Mouse (Mus musculus) mesoderm, embryonic 11.5 days (tissue): ENCODE measurements at regions not wholly inside any gene's neighbourhood (a gene's known extent, or its start where the extent isn't known, plus 50 kb on each side); places are given as distances from the start of the nearest gene placed in this dataset.
A peak's percentile ranks its signal among the peaks of the same experiment; 100 is the strongest.

Source experiments
- DNase-seq: peaks from one replicate; pipeline ENCODE4 v3.0.0-alpha.2; 2012; ENCODE audit warnings: low read depth, low spot score

DNA sequence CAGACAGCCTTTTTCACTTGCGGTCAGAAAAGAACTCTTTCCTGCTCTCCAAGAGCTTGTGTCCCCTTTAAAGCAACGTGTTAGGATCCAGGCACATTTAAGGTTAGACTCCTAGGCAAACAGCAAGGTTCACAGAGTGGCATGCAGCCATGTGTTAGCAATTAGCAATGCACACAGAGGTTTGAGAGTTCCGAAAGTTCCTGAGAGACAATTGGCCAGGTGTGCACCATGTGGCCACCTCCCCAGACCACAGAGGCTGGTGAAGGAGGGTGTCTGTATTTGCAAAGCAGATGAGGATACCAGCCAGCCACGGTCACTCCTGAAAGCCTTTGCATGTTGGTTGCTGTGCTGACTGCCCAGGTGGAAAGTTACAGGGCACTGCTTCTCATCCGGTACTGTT is 240.6 kb downstream of the H2al1j start:
- no peak for DNase-seq

DNA sequence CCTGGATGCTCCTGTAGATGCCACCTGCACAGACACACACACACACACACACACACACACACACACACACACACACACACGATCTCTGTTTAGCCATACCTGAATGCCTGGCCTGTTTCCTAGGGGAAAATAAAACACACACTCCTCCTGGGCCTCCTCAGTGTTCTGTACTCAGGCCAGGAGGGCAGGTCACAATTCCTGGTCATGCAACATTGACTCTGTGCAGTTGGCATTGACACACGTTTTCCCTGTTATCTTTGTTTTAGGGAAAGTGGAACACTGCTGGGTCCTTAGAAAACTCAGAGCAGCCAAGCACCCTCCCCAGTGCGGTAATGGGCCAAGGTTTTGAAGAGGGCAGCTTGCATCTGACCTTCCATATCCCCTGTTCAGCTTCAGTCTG is 246.7 kb downstream of the H2al1j start:
- DNase-seq = no peak

- DNase-seq = no peak
Measured at GRCm38 (mm10) chrX:11575571-11575970, 247.9 kb downstream of the H2al1j start.

GRCm38 (mm10) chrX:11576287-11576686 is 248.7 kb downstream of the H2al1j start:
- DNase-seq = no peak

DNA sequence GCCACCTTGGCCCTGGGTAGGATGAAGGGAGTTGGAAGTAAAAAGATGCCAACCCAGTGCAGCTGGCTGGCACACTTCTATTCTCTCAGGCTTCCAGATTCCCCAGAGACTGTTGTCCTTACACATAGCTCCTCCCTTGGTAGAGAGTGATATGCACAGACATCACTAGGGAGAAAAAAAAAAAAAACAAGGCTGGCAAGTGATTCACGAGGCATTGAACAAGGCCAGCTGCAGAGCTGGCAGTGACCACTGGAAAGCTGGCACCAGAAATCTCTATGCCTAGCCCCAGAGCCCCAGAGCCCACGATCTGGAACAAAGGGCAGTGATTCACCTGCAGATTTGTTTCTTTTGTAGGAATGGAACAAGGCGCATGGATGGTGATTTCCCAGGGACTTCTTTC is 249.7 kb downstream of the H2al1j start:
- no peak for DNase-seq

DNA sequence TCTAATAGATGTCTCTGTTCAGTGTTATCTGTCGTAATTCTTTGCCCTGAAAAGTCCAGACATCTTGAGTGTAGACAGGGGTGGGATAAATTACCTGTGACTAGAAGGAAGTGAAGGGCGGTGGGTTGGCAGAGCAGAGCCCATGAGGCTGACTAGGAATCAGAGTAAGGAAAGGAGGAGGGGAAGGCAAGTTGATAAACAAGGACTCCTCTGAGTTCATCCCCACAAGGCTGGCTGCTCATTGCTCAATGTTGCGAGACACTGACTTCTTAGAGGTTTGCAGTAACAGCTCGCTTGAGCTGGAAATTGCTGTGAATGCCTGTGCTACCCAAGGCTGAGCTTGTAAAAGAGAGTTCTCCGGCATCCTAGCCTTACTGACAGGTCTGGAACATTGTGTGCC is 257.7 kb downstream of the H2al1j start:
- no peak for DNase-seq

GRCm38 (mm10) chrX:11591391-11592187 is 264.0 kb downstream of the H2al1j start:
- peak; percentile 55 for DNase-seq

GRCm38 (mm10) chrX:11594542-11594941 is 266.9 kb downstream of the H2al1j start:
- DNase-seq = no peak

GRCm38 (mm10) chrX:11597548-11597947 is 269.9 kb downstream of the H2al1j start:
- no peak for DNase-seq

DNA sequence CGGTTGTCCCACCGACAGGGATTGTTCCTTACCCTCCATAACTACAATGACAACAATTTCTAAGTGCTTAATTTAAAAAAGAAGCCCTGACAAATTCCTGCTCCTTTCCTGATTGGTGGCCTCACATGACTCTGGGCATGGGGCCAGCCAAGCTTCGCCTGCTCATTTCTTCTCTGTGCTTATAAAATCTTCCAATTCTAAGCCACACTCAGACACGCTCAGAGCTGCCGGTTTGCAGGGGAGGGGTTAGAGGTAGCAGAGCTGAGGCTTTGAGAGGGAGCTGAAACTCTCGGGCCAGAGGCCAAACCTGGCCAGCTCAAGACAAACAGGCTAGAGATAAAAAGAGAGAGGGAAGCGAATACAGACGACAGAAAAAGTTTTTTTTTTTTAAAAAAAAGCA is 286.6 kb downstream of the H2al1j start:
- DNase-seq = no peak

GRCm38 (mm10) chrX:11621045-11621763 is 293.6 kb downstream of the H2al1j start:
- DNase-seq = no peak

- DNase-seq = no peak
Measured at GRCm38 (mm10) chrX:11626274-11626878, 298.8 kb downstream of the H2al1j start.

DNA sequence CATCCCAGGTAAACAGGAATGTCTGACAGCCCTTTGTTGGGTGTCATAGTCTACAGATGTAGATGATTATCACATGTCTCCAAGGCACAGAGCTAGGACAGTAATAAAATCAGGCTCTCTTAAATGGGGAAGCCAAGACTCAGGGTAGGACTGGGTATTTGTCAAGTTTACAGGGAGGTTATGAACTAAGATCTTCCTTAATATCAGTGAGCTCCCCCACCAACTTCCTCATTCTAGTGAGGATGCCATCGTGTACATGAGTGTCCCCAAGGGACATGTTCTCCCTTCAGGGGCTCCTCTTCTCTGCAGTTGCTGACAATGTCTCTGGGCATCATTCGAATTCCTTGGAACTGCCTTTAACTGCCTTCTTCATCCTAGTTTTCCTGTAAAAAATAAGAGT is 301.7 kb downstream of the H2al1j start:
- no peak for DNase-seq

DNA sequence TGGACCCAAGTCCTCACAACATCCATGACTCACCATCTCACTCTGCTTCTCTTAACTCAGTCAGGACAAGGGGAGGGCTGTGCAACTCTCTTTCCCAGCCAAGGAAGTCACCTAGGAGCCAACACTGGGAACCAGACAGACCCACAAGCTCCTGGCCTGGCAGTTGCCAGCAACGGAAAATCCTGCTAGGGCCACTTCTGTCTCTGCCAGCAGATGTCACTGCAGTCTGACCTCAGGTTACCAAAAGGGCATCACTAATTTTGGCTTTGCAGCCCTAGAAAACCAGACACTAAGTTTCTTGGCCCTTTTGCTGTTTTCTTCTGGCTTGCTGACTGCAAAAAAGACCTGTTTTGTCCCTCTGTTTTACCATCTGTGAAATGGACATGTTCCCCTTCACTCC is 302.3 kb downstream of the H2al1j start:
- DNase-seq = no peak

- DNase-seq = no peak
Measured at GRCm38 (mm10) chrX:11631186-11631913, 303.7 kb downstream of the H2al1j start.

DNA sequence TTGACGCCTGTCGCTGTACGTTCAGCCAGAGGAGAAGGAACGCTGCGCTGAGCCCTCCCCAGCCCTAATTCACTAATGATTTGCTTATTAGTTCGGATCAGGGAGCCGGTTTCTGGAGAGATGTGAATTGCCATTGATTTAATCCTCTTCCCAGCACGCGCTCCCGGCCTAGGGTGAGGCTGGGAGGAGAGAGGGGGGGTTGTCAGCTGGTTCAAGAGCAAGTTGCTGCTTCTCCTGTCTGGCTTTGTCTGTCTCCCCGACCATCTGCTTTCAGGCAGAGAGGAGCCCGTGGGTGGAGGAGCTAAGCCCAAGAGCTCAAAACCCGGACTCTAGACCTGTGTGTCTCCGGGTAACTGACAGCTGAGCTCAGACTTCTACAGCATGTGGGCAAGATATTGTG is 304.4 kb downstream of the H2al1j start:
- DNase-seq = no peak

DNA sequence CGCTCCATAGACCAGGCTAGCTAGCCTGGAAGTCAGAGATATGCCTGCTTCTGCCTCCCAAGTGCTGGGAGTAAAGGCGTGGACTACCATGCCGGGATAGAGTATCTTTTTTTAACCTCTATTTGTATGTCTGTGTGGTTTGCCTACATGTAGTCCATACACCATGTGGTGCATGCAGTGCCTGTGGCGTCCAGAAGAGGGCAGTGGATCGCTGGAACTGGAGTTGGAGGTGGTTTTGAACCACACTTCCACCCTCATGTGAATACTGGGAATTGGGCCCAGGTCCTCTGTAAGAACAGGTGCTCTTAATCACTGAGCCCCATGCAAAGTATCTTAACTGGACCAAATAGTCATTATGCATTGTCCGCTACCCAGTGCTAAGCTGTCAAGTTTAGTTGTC is 306.2 kb downstream of the H2al1j start:
- no peak for DNase-seq

DNA sequence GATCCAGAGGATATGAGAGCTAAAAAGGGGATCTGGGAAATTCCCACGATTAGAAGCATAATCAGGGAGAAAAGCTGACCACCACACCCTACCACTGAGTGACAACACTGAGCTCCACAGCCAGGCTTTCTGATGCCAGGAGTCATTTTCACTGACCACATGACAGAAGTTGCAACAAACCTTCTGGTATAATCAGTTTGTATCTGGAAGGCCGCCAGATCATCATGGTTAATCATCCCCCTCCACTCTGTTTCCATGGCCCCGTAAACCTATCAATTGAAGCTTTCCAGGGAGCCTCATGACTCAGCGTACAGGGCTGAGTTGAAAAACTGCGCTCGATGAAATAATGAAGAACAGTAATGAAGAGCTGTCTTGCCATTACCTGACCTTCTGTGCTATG is 316.9 kb downstream of the H2al1j start:
- DNase-seq = no peak

DNA sequence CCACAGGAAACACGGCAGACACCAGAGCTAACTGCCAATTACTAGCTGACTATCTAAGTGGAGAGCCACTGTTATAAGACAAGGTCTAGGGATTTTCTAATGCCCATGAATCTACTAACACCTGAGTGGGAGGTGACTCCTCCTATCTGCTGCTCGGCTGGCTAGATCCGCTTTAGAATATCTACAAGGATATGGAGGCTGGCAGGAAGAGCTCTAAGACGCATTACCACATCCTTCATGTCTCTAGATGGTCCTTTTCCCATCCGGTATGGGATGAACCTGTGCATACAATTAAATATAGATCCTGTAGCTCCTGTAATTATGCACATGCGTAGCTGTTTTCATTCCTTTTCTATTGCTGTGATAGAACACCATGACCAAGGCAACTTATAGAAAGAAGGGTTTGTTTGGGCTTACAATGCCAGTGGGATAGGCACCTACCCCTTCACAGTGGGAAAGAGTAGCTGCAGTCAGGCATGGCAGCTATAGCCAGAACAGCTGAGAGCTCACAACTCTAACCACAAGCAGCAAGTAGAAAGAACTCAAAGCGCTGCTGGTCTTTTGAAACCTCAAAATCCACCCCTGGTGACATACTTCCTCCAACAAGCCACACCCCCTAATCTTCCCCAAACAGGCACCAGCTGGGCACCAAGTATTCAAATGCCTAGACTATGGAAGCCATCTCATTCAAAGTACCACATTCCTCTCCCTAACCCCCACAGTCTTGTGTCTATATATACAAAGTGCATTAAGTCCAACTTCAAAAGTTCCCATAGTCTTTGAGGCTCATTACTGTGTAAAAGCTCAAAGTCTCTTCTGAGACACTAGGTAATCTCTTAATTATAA is 319.3 kb downstream of the H2al1j start:
- no peak for DNase-seq

- no peak for DNase-seq
Measured at GRCm38 (mm10) chrX:11647527-11647836, 319.9 kb downstream of the H2al1j start.

DNA sequence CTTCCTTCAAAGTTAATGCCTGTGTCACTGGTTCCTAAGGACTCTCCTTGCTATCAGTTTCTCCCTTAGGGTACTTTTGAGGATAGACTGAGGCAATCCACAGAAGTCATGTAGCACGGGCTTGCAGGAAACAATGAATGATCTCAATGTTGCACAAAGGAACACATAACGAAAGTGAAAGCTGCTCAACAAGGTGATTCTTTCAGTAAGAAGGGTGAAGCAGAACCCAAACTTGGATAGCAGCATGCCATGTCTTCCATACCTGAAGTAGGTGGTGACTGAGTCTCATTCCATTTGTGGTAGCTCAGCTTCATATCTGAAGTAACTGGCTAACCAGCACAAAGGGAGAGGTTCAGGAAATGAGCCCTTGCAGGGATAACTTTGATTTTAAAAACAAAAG is 325.7 kb downstream of the H2al1j start:
- no peak for DNase-seq
